Mouse (Mus musculus): ENCODE data around the gene Rcvrn. TPM values are rescaled to one million over a fixed set of nuclear protein-coding genes. Genes with fewer than 3 reads are reported as not detected.

The Rcvrn gene
- not detected for total RNA-seq (2021)
- long read RNA-seq, experiment 1, result 0 reads
- long read RNA-seq, experiment 2, result 0 reads

- no peak for TF ChIP-seq CTCF (IDR thresholded peaks at IDR 0.05)
- Histone ChIP-seq H3K4me3 (no peak within 1 kb of the TSS), H3K27ac (no peak within 1 kb of the TSS)
- intact Hi-C loops (cut with DNase I), result no loop called here
- no peak for DNase-seq
Observed at GRCm38 (mm10) chr11:67694703-67695376, at the start of gene Rcvrn. Gene Rcvrn (plus strand): TSS chr11:67695326.

- no peak overlapping the region for H3K27ac ChIP-seq
- no peak overlapping the region for H3K4me3 ChIP-seq
- TF ChIP-seq CTCF (IDR thresholded peaks at IDR 0.05), result peak; percentile 99
- intact Hi-C loops (cut with DNase I), result loop anchor here (1.0 to 5.0 kb wide), 5 partner anchors 73 to 272 kb away; no protein-coding TSS in a partner anchor
- DNase-seq, result peak; percentile 81
Observed at GRCm38 (mm10) chr11:67647745-67648144, 47.4 kb upstream of the Rcvrn start.

- DNase-seq, result peak; percentile 63
Observed at GRCm38 (mm10) chr11:67648651-67649407, 46.3 kb upstream of the Rcvrn start.

GRCm38 (mm10) chr11:67649971-67650707 is 45.0 kb upstream of the Rcvrn start:
- peak; percentile 23; the same call in 1 of the 2 replicates for TF ChIP-seq CTCF (IDR thresholded peaks at IDR 0.05)
- intact Hi-C loops (cut with DNase I), result loop anchor here (5.0 kb wide), 2 partner anchors 93 to 133 kb away; no protein-coding TSS in a partner anchor

More at GRCm38 (mm10) chr11:67648651-67649407, 46.3 kb upstream of the Rcvrn start:
- intact Hi-C loops (cut with DNase I), result loop anchor here (1.0 to 5.0 kb wide), 3 partner anchors 92 to 274 kb away; no protein-coding TSS in a partner anchor
- Histone ChIP-seq H3K4me3 (no peak overlapping the region), H3K27ac (no peak overlapping the region)
- TF ChIP-seq CTCF (IDR thresholded peaks at IDR 0.05), result no peak

GRCm38 (mm10) chr11:67651731-67652130 is 43.4 kb upstream of the Rcvrn start:
- H3K27ac ChIP-seq, result no peak overlapping the region
- no peak for DNase-seq
- intact Hi-C loops (cut with DNase I), result no loop called here
- TF ChIP-seq CTCF (IDR thresholded peaks at IDR 0.05), result no peak
- no peak overlapping the region for H3K4me3 ChIP-seq

More at GRCm38 (mm10) chr11:67649971-67650707, 45.0 kb upstream of the Rcvrn start:
- H3K27ac ChIP-seq, result no peak overlapping the region
- no peak for DNase-seq
- no peak overlapping the region for H3K4me3 ChIP-seq

GRCm38 (mm10) chr11:67652194-67652892 is 42.8 kb upstream of the Rcvrn start:
- H3K27ac ChIP-seq, result no peak overlapping the region
- no peak for DNase-seq
- intact Hi-C loops (cut with DNase I), result no loop called here
- no peak overlapping the region for H3K4me3 ChIP-seq
- peak; percentile 45 for TF ChIP-seq CTCF (IDR thresholded peaks at IDR 0.05)

- intact Hi-C loops (cut with DNase I), result no loop called here
- TF ChIP-seq CTCF (IDR thresholded peaks at IDR 0.05), result no peak
Observed at GRCm38 (mm10) chr11:67652893-67653255, 42.3 kb upstream of the Rcvrn start.

GRCm38 (mm10) chr11:67653521-67654090 is 41.5 kb upstream of the Rcvrn start:
- intact Hi-C loops (cut with DNase I), result no loop called here
- TF ChIP-seq CTCF (IDR thresholded peaks at IDR 0.05), result no peak
- Histone ChIP-seq H3K27ac (no peak overlapping the region), H3K4me3 (no peak overlapping the region)
- DNase-seq, result no peak

More at GRCm38 (mm10) chr11:67652893-67653255, 42.3 kb upstream of the Rcvrn start:
- Histone ChIP-seq H3K27ac (no peak overlapping the region), H3K4me3 (no peak overlapping the region)
- no peak for DNase-seq

GRCm38 (mm10) chr11:67654514-67654913 is 40.6 kb upstream of the Rcvrn start:
- Histone ChIP-seq H3K27ac (no peak overlapping the region; the same call in 1 of the 2 replicates), H3K4me3 (no peak overlapping the region)
- no peak for DNase-seq
- intact Hi-C loops (cut with DNase I), result no loop called here
- TF ChIP-seq CTCF (IDR thresholded peaks at IDR 0.05), result no peak

- no peak for TF ChIP-seq CTCF (IDR thresholded peaks at IDR 0.05)
- H3K4me3 ChIP-seq, result peak overlapping the region; percentile 26
- peak; percentile 88 for DNase-seq
- intact Hi-C loops (cut with DNase I), result no loop called here
- peak overlapping the region; percentile 79 for H3K27ac ChIP-seq
Observed at GRCm38 (mm10) chr11:67655236-67655959, 39.7 kb upstream of the Rcvrn start.

- TF ChIP-seq CTCF (IDR thresholded peaks at IDR 0.05), result no peak
- intact Hi-C loops (cut with DNase I), result loop anchor here (2.0 kb wide), 1 partner anchor 20 kb away; no protein-coding TSS in a partner anchor
- no peak overlapping the region for H3K4me3 ChIP-seq
- no peak overlapping the region for H3K27ac ChIP-seq
- DNase-seq, result no peak
Observed at GRCm38 (mm10) chr11:67656366-67656765, 38.8 kb upstream of the Rcvrn start.

Measured in gastrocnemius, adult 2 months (tissue).